Mouse (Mus musculus) ES-E14 (cell line): ENCODE measurements around the gene Klhdc10. TPM values are rescaled to one million over a fixed set of nuclear protein-coding genes. Genes with fewer than 3 reads are reported as not detected.

ENCODE experiments used
- DNase-seq: peaks from one replicate; pipeline ENCODE4 v3.0.0-alpha.2; 2013; ENCODE audit warnings: low read depth, low spot score
- H3K27ac ChIP-seq: 2 replicates; pipeline ENCODE4 v1.5.1; 2012; ENCODE audit warnings: low read depth, mild to moderate bottlenecking, low read length, moderate library complexity, mixed read lengths; ENCODE audit not compliant: poor library complexity, insufficient read depth, severe bottlenecking
- H3K36me3 ChIP-seq: 2 replicates; pipeline ENCODE4 v1.6.1; 2012; ENCODE audit warnings: mild to moderate bottlenecking, low read length, moderate library complexity, mixed read lengths; ENCODE audit not compliant: control insufficient read depth, poor library complexity, insufficient read depth, severe bottlenecking
- H3K4me1 ChIP-seq, 2 experiments: fragments of 150-350 bp in 1 of 2; sonication (generic) in 1 of 2; 2 replicates each; pipeline ENCODE4 v1.6.1; 2012; ENCODE audit warnings: low read length in 2 of 2, mild to moderate bottlenecking in 1 of 2, mixed read lengths in 1 of 2; ENCODE audit not compliant: control insufficient read depth in 2 of 2, insufficient read depth in 2 of 2, poor library complexity in 1 of 2
- H3K4me3 ChIP-seq, 2 experiments: fragments of 150-350 bp in 1 of 2; sonication (generic) in 1 of 2; 2 replicates each; pipeline ENCODE4 v1.5.1; 2012; ENCODE audit warnings: low read length in 2 of 2, low read depth in 1 of 2, mild to moderate bottlenecking in 1 of 2, mixed read lengths in 1 of 2; ENCODE audit not compliant: insufficient read depth in 1 of 2, poor library complexity in 1 of 2, severe bottlenecking in 1 of 2
- H3K9ac ChIP-seq: 2 replicates; pipeline ENCODE4 v1.6.1; 2012; ENCODE audit warnings: low read depth, mild to moderate bottlenecking, low read length, mixed read lengths; ENCODE audit not compliant: poor library complexity, insufficient read depth, severe bottlenecking
- H3K9me3 ChIP-seq: fragments of 150-350 bp; sonication (generic); 2 replicates; pipeline ENCODE4 v1.6.1; 2012; ENCODE audit warnings: low read depth, mild to moderate bottlenecking, low read length; ENCODE audit not compliant: control insufficient read depth, insufficient read depth
- CHD2 ChIP-seq: IDR thresholded peaks from 2 replicates; pipeline ENCODE4 v1.6.1; 2014; ENCODE audit warnings: mild to moderate bottlenecking, low read depth, low read length, inconsistent platforms
- HCFC1 ChIP-seq: IDR thresholded peaks from 2 replicates; pipeline ENCODE4 v1.6.1; 2012; ENCODE audit warnings: low read length, inconsistent platforms, borderline replicate concordance; ENCODE audit not compliant: insufficient read depth
- MAFK ChIP-seq: IDR thresholded peaks from 2 replicates; pipeline ENCODE4 v1.6.1; 2014; ENCODE audit warnings: mild to moderate bottlenecking, low read depth, low read length, inconsistent platforms; ENCODE audit not compliant: insufficient read depth
- ZC3H11A ChIP-seq: IDR thresholded peaks from 2 replicates; pipeline ENCODE4 v1.6.1; 2012; ENCODE audit warnings: low read depth, mild to moderate bottlenecking, inconsistent platforms, low read length, borderline replicate concordance
- ZNF384 ChIP-seq: IDR thresholded peaks from 2 replicates; pipeline ENCODE4 v1.6.1; 2012; ENCODE audit warnings: low read depth, low read length, inconsistent platforms
- in situ Hi-C, 2 experiments: fragments of 600-800 bp; cut with MboI; formaldehyde crosslinking; loops; one replicate each; pipeline ENCODE4 v1.15.1; 2025; ENCODE audit warnings: low sequenced_read_pairs in 2 of 2, inconsistent platforms in 1 of 2; ENCODE audit not compliant: unreplicated experiment in 2 of 2
- total RNA-seq: library from RNA; depleted of rRNA; stranded (reverse); fragments of 300-350 nt; gene quantifications from 2 replicates; pipeline ENCODE4 v1.2.3, GENCODE M21; 2012

The Klhdc10 gene
- total RNA-seq, 1 experiment: 48.9 TPM

- DNase-seq: no peak
- Histone ChIP-seq H3K27ac (no peak overlapping the region), H3K4me1 (peaks cover 2 to 23% of the 10 kb centered on the region in 2 experiments; a peak in 1 of 4 replicates), H3K36me3 (no peaks in the 10 kb centered on the region), H3K4me3 (no peak overlapping the region), H3K9me3 (no peaks in the 10 kb centered on the region), H3K9ac (no peak overlapping the region)
- in situ Hi-C loops: no loop called here
- TF ChIP-seq MAFK (no peak), ZNF384 (no peak), HCFC1 (no peak), CHD2 (no peak), ZC3H11A (no peak)
Observed at GRCm38 (mm10) chr6:30461755-30462344, 60.2 kb downstream of the Klhdc10 start.

- Histone ChIP-seq H3K36me3 (no peaks in the 10 kb centered on the region), H3K4me3 (no peak overlapping the region), H3K9ac (no peak overlapping the region), H3K27ac (no peak overlapping the region), H3K4me1 (peaks cover 2 to 20% of the 10 kb centered on the region in 2 experiments; a peak in 1 of 4 replicates), H3K9me3 (no peaks in the 10 kb centered on the region)
- in situ Hi-C loops: no loop called here
- TF ChIP-seq ZC3H11A (no peak), MAFK (no peak), HCFC1 (no peak), CHD2 (no peak), ZNF384 (no peak)
- no peak for DNase-seq
Observed at GRCm38 (mm10) chr6:30462822-30463221, 61.2 kb downstream of the Klhdc10 start.

DNA sequence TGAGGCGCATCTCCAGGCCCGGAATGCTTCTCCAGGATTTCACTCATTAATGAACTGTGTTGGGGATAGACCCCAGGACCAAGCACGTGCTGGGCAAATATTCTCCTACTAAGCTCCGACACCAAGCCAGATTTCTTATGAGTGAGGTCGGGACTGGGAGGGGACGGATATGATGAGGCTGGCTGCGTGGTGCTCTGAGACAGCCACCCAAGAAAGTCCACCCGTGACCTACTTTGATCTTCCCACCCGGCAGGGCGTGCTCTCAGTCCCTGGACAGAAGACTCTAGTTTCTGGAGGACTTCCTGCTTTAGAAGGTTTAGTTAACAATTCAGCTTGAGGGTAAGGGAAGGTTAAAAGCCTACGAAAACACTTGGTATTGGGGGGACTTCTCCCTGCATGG lies 63.9 kb downstream of the Klhdc10 start:
- in situ Hi-C loops: no loop called here
- no peak for TF ChIP-seq CHD2
- TF ChIP-seq HCFC1: no peak
- TF ChIP-seq MAFK: no peak
- TF ChIP-seq ZC3H11A: no peak
- no peak for TF ChIP-seq ZNF384
- Histone ChIP-seq H3K9ac (no peak overlapping the region), H3K4me3 (no peak overlapping the region), H3K4me1 (peaks cover 0 to 13% of the 10 kb centered on the region in 2 experiments; a peak in 1 of 4 replicates), H3K9me3 (no peaks in the 10 kb centered on the region), H3K27ac (no peak overlapping the region), H3K36me3 (no peaks in the 10 kb centered on the region)
- DNase-seq: no peak

DNA sequence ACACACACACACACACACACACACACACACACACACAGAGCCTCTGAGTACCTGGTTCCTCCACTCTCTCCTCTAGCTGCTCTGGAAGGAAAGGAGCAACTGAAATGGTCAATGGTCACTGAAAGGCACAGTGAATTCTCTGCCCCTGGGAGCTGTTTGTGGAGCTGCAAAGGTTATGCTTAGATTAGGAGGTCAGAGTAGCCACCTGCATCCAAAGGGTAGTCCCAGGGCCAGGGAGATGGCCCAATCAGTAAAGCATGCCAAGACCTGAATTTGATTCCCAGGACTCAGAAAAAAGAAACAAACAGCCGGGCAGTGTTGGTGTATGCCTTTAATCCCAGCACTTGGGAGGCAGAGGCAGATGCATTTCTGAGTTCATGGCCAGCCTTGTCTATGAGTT lies 66.4 kb downstream of the Klhdc10 start:
- in situ Hi-C loops: no loop called here
- no peaks in the 10 kb centered on the region for H3K36me3 ChIP-seq
- no peak overlapping the region for H3K9ac ChIP-seq
- peaks cover 0 to 5% of the 10 kb centered on the region in 2 experiments; a peak in 1 of 4 replicates for H3K4me1 ChIP-seq
- H3K9me3 ChIP-seq: no peaks in the 10 kb centered on the region
- TF ChIP-seq ZC3H11A (no peak), CHD2 (no peak), HCFC1 (no peak), MAFK (no peak), ZNF384 (no peak)
- no peak for DNase-seq
- H3K27ac ChIP-seq: no peak overlapping the region
- no peak overlapping the region for H3K4me3 ChIP-seq

- Histone ChIP-seq H3K4me3 (peak overlapping the region; percentile 36 to 58), H3K36me3 (no peaks in the 10 kb centered on the region), H3K27ac (no peak overlapping the region), H3K9me3 (no peaks in the 10 kb centered on the region), H3K4me1 (peaks cover 0 to 5% of the 10 kb centered on the region in 2 experiments; a peak in 1 of 4 replicates), H3K9ac (peak overlapping the region; percentile 16; the same call in 1 of the 2 replicates)
- TF ChIP-seq MAFK (no peak), CHD2 (no peak), HCFC1 (no peak), ZNF384 (no peak), ZC3H11A (no peak)
- peak; percentile 63 for DNase-seq
- in situ Hi-C loops: no loop called here
Observed at GRCm38 (mm10) chr6:30468684-30469083, 67.0 kb downstream of the Klhdc10 start.
